Mouse (Mus musculus): Measurements from ENCODE around the gene Stx11. TPM values are rescaled to one million over a fixed set of nuclear protein-coding genes. Genes with fewer than 3 reads are reported as not detected.

Gene Stx11
- total RNA-seq, 2 experiments from 2014 or later, result 5.9 to 7.4 TPM

GRCm38 (mm10) chr10:12917626-12918025 is 46.5 kb downstream of the Stx11 start:
- no peak for ATAC-seq (replicated peaks; ENCODE audit: poor library complexity, severe bottlenecking)

- ATAC-seq (replicated peaks; ENCODE audit: poor library complexity, severe bottlenecking), result no peak
These were observed 47.7 kb downstream of the Stx11 start for GRCm38 (mm10) chr10:12916376-12916775.

GRCm38 (mm10) chr10:12915826-12916225 is 48.3 kb downstream of the Stx11 start:
- ATAC-seq (replicated peaks; ENCODE audit: poor library complexity, severe bottlenecking), result no peak

DNA sequence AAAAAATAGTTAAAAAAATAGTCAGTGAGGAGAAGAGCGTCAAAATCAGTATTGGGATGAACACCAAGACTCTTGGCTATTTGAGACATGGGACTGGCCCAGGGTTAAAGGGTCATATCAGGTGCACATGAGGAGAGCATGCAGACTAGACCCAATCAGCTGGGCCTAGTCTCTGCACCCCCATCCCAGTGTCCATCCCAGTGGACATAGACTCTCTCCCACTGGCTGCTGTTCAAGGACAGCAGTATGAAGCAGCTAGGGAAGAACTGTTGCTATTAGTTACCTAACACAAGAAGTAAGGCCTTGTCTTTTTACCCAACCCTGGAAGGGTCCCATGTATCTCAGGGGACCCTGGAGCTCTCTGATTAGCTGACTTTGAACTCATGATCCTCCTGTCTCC is 49.9 kb downstream of the Stx11 start:
- no peak for ATAC-seq (replicated peaks; ENCODE audit: poor library complexity, severe bottlenecking)

- ATAC-seq (replicated peaks; ENCODE audit: poor library complexity, severe bottlenecking), result peak; percentile 66
These were observed 52.0 kb downstream of the Stx11 start for GRCm38 (mm10) chr10:12911981-12912530.

- no peak for ATAC-seq (replicated peaks; ENCODE audit: poor library complexity, severe bottlenecking)
These were observed 52.6 kb downstream of the Stx11 start for GRCm38 (mm10) chr10:12911451-12911850.

DNA sequence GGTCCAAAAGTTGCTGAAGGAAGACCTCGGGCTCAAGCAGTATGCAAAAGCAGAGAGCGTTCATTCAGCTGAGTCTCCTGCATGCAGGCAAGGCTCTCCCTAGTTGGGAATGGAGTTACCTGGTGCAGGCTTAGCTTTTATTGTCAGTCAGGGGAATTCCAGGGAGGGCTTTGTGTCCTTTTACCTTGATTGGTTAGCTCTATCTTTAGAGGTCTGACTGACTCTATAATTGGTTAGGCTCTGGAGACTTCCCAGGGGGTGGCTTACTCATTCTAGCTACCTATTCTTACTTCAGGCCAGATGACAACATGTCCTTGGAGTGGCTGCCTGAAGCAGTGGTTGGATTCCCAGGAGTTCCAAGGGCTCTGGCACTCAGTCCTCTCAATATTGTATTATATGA is 54.2 kb downstream of the Stx11 start:
- ATAC-seq (replicated peaks; ENCODE audit: poor library complexity, severe bottlenecking), result no peak

- ATAC-seq (replicated peaks; ENCODE audit: poor library complexity, severe bottlenecking), result no peak
These were observed 54.9 kb downstream of the Stx11 start for GRCm38 (mm10) chr10:12909179-12909578.

- ATAC-seq (replicated peaks; ENCODE audit: poor library complexity, severe bottlenecking), result no peak
These were observed 60.0 kb downstream of the Stx11 start for GRCm38 (mm10) chr10:12904140-12904528.

DNA sequence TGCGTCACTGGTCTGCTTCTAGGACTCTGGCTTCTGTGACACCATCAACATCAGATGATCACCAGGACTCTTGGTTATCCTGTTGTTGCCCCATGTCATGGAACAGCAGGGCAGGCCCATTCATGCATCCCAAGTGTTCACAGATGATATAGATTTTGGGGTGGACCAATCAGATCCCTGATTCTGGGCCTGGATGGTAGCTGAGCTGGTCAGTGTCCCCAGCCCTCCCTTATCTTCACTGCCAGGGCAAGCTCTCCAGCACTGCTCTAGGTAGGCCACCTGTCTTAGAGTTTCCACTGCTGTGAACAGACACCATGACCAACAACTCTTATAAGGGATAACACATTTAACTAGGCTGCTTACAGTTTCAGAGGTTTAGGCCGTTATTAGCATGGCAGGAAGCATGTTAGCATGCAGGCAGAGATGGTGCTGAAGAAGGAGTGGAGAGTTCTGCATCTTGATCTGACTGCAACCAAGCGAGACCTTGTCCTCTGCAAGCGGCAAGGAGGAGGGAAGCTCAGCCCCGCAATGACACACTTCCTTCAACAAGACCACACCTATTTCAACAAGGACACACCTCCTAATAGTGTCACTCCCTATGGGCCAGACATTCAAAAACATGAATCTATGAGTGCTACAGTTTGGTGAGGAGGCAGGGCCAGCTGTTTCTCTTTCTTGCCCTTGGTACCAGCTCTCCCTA is 60.5 kb downstream of the Stx11 start:
- ATAC-seq (replicated peaks; ENCODE audit: poor library complexity, severe bottlenecking), result peak; percentile 73

- no peak for ATAC-seq (replicated peaks; ENCODE audit: poor library complexity, severe bottlenecking)
These were observed 64.2 kb downstream of the Stx11 start for GRCm38 (mm10) chr10:12899901-12900300.

DNA sequence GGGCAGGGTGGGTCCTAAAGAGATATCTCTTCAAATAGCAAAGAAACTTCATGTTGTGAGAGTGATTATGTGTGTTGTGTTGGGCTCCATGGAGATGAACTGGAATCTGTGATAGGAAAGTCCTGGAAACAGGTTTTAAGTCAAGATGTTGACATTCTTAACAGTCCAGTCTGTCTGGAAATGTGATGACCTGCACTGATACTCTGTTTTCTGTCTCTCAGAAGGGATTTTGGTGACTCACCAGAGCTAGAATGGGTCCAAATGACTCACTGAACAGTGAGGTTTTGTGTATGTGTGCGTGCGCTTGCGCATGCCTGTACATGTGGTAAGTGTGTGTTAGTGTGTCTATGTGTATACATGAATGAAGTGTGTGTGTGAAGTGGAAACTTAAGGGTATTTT is 70.8 kb downstream of the Stx11 start:
- no peak for ATAC-seq (replicated peaks; ENCODE audit: poor library complexity, severe bottlenecking)

DNA sequence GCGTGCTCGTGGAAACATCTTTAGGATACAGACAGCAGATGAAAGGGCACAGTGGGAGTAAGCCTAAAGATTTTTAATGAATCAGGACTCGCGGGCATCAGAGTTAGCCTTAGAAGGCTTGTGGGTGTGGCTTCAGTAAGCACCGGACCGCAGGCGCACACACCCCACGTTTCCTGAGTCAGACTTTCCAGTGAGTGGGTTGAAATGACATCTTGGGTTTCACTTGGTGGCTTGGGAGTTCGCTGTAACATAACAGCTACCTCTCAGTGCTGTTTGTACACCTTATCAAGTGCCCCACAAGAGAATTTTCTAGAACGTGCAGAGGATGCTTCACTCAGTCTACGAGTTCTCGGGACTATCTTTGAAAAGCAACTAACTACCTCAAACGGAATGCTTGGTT is 75.7 kb downstream of the Stx11 start:
- ATAC-seq (replicated peaks; ENCODE audit: poor library complexity, severe bottlenecking), result peak; percentile 80

Other genes with a start within 250 kb of the Stx11 start
- gene Utrn, start 94.9 kb downstream of the Stx11 start, total RNA-seq (2014; fragmentation: Nextera tagmentation), result 23.3 and 28.4 TPM in 2 replicates
- gene Utrn, start 94.9 kb downstream of the Stx11 start, total RNA-seq (2017), result 26.6 TPM in 2 replicates
- 14.5 and 21.6 TPM in 2 replicates for gene Sf3b5, start 41.0 kb upstream of the Stx11 start, total RNA-seq (2014; fragmentation: Nextera tagmentation)
- 20.7 and 29.0 TPM in 2 replicates for gene Sf3b5, start 41.0 kb upstream of the Stx11 start, total RNA-seq (2017)
- gene Plagl1, start 96.2 kb upstream of the Stx11 start, total RNA-seq (2014; fragmentation: Nextera tagmentation), result 0.37 TPM in 1 of 2 replicates, not detected in the other
- gene Plagl1, start 96.2 kb upstream of the Stx11 start, total RNA-seq (2017), result not detected in 2 replicates
- gene Zc2hc1b, start 213.7 kb upstream of the Stx11 start, total RNA-seq (2014; fragmentation: Nextera tagmentation), result not detected in 2 replicates
- not detected in 2 replicates for gene Zc2hc1b, start 213.7 kb upstream of the Stx11 start, total RNA-seq (2017)
- 43.3 and 45.3 TPM in 2 replicates for gene Ltv1, start 228.9 kb upstream of the Stx11 start, total RNA-seq (2014; fragmentation: Nextera tagmentation)
- gene Ltv1, start 228.9 kb upstream of the Stx11 start, total RNA-seq (2017), result 67.9 and 72.2 TPM in 2 replicates

Measured in granulocyte monocyte progenitor cell, adult 5-6 weeks (primary cell).